Mouse (Mus musculus) liver, embryonic 14.5 days (tissue): Measurements from ENCODE around the gene Ehd2.
A peak's percentile ranks its signal among the peaks of the same experiment; 100 is the strongest.

Source experiments
- CTCF ChIP-seq: IDR thresholded peaks from 2 replicates; pipeline ENCODE4 v1.5.1; 2016; ENCODE audit warnings: antibody characterized with exemption, low read depth, control low read depth
- EP300 ChIP-seq: IDR thresholded peaks from 2 replicates; pipeline ENCODE4 v1.6.1; 2016; ENCODE audit warnings: antibody characterized with exemption, low read depth

- TF ChIP-seq CTCF = peak; percentile 42
- no peak for TF ChIP-seq EP300
Observed at GRCm38 (mm10) chr7:15969674-15970073, 2.3 kb upstream of the Ehd2 start.
